Mouse (Mus musculus) embryonic stem cell, embryonic (primary cell): ENCODE results near the gene Vwa7.

Source experiments
- CTCF ChIA-PET, 4 experiments: fragments of 300-600 bp in 2 of 4; fragments of 350-600 bp in 2 of 4; sonication (Branson Sonifier 250); formaldehyde crosslinking; loops; one replicate each; lab custom pipeline; 2022; ENCODE audit warnings: inconsistent platforms in 2 of 4; lab: Charles Lee
- POLR2A ChIA-PET, 4 experiments: fragments of 300-600 bp in 2 of 4; fragments of 350-600 bp in 2 of 4; sonication (Branson Sonifier 250); formaldehyde crosslinking; loops; one replicate each; lab custom pipeline; 2022; ENCODE audit warnings: antibody characterized with exemption in 4 of 4, inconsistent platforms in 1 of 4; lab: Charles Lee

Vwa7 gene

DNA sequence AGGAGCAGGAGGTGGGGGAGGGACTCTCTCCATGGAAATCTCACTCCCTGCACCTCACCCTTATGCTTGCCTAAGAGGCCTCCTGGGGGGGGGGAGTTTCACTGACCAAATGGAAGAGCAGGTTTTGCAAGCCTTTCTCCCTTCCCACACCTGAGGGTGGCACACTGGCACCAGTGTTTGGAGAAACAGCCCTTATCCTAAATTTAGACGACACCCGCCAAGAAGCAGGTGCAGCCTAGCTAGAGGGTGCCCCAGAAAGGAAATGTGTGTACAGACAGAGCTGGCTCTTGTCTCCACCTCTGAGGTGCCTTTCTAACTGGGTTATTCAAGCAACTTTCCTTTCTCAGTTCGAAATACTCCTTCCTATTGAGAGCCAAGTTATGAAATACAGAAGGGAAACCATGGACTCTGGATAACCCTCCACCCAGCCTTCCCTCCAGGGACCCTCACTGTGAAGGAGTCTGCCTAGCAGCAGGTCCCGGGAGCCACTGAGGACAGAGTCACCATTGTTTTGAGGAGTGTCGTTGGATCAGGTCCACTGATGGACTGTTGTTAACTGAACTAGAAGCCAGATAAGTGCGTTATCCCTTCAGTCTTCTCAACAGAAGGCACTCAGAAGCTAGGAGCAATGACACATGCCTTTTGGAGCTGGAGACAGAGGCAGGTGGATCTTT lies 54.3 kb downstream of the Vwa7 start:
- ChIA-PET CTCF (interaction anchor here in 2 of 4 experiments (0.7 to 1.1 kb wide), 2 partner anchors 11 to 165 kb away, joined by 3 to 4 read pairs; no protein-coding TSS in a partner anchor), POLR2A (interaction anchor here in 3 of 4 experiments (0.6 to 2.7 kb wide), 9 partner anchors 10 to 450 kb away, joined by 3 to 20 read pairs (median 4); partner anchors contain the start of genes Ddah2 (in 1 of the 3) and Vars (in 1 of the 3))

DNA sequence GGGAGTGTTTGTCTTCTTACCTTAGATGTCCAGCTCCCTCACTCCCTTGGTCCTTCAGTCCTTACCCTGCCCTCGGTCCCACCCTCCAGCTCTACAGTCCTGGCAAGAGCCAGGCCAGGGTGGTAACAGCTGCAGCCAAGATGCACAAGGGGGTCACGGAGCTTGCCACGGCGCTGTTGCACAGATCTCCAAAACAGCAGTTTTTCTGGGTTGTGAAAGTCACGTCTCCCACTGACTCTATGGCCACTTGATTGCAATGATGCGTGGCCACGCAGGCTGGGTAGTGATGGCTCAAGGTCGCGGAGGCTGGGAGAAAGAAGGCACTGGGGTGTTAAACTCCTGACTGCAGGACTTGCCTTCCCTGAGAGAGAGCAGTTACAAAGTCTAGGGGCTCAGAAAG lies 55.1 kb downstream of the Vwa7 start:
- ChIA-PET CTCF (interaction anchor here in 1 of 4 experiments (0.7 to 1.1 kb wide), 3 partner anchors 9 to 23 kb away, joined by 3 to 4 read pairs (median 3); no protein-coding TSS in a partner anchor), POLR2A (interaction anchor here in 3 of 4 experiments (0.6 to 2.7 kb wide), 13 partner anchors 9 to 172 kb away, joined by 3 to 20 read pairs (median 3); partner anchors contain the start of genes Ddah2 (in 1 of the 3), Msh5 (in 1 of the 3) and Vars (in 1 of the 3))

DNA sequence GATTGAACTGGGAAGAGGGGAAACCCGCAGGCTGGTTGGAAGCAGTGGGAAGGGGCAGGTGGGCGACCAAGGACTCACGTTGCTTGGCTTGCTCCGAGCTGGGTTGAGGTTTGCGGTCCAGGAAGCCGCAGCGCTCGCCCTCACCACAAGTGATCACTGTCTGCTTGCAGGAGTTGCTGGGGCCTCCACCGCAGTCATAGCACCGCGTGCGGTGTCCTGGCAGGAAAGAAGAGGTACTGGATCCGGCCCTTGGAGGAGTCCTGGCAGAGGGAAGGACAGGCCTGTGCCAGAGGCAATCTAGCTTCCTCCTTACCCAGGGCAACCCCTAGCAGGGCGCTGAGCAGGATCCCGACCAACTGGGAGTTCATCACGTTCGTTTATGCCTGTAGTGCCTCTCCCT lies 57.7 kb downstream of the Vwa7 start:
- CTCF ChIA-PET, result interaction anchor here (0.6 to 1.7 kb wide), 5 partner anchors 10 to 200 kb away, joined by 3 to 6 read pairs (median 3); no protein-coding TSS in a partner anchor
- POLR2A ChIA-PET, result interaction anchor here (0.6 to 1.8 kb wide), 20 partner anchors 8 to 138 kb away, joined by 3 to 5 read pairs (median 4); partner anchors contain the start of genes Ddah2 (in 3 of the 4), Gpank1 (in 1 of the 4), Ly6g6c (in 1 of the 4) and Mpig6b (in 1 of the 4)
